Mouse (Mus musculus): ENCODE results near the gene Glrx2.

Gene Glrx2

DNA sequence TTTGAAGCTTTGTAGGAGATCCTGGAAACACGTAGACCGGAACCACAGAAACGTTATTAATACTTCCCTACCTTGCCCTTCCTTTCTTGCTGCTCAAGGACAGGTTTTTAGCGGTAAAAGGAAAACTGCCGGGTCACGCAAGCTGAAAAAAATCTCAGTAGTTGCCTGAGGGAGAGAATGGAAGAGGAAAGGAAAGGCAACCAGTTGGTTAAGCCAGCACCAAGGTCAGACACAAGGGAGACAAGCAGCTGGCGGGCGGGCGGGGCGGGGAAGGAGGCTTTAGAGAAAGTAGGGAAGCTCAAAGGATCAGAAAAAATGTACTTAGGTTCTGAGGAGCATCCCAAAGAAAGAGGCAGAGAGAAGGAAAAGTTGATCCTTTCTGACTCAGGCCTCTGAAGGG is 29.7 kb downstream of the Glrx2 start:
- DNase-seq, result no peak

- no peak for DNase-seq
Observed at GRCm38 (mm10) chr1:143762159-143762558, 46.0 kb downstream of the Glrx2 start.

DNA sequence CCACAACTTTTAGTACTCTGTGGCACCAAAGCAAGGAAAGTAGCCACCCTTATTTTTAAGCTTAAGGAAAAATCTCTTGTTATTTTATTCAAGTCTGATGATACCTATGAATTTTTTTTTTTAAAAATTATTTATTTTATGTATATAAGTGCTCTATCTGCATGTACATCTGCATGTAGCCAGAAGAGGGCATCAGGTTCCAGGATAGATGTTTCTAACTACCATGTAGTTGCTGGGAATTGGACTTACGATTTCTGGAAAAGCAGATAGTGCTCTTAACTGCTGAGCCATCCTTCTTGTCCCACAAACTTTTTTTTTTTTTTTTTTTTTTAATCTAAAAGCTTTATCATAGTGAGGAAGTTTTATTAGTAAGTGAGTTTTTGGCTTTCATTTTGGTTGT is 48.3 kb downstream of the Glrx2 start:
- no peak for DNase-seq

DNA sequence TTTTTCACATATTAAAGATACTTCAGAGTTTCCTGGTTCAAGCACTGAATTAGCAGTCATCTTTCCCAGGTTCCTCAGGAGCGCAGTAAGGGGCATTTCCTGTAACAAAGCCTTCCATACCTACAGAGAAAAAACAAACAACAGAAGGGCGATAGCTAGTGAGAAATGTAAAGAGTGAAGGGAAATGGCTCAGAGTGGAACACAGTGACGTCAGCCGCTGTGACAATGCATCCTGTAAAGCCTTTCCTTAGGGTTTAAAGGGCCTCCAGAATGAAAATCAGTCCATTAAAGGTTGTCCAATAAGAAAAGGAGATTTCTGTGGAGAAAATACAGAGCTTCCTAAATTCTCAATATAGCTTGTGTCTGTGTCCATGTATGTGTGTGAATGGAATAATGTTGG is 49.7 kb downstream of the Glrx2 start:
- DNase-seq, result no peak

- DNase-seq, result no peak
Observed at GRCm38 (mm10) chr1:143766238-143766637, 50.1 kb downstream of the Glrx2 start.

DNA sequence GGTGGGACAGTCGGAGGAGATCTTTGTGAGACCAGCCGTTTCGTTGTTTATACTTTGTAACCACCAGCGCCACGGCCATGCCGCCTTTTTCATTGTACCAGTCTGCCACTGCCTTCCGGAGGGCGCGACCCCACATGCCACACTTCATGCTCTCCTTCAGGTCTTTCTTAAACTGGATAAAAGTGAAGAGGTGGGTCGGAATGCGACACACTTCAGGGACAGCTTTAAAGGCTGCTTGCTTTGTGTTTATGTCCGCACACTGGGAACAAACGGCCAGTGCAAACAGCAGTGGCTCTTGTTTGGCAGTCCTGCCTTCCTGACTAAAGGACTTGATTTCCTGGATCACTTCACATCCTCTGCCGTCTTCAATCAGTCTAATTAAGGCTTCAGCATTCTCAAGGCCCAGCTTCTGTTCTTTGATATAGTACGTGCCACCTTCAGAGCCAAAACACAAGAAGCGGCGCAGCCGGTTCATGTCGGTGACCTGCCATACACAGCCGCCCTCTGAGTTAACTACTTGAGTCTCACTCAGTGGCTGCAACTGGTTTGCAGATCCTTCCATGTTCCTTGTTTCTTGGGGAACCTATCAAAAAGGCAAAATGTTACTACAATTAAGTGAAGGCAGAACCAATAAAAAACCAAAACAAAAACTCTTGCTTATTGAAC is 54.4 kb downstream of the Glrx2 start:
- no peak for DNase-seq

DNA sequence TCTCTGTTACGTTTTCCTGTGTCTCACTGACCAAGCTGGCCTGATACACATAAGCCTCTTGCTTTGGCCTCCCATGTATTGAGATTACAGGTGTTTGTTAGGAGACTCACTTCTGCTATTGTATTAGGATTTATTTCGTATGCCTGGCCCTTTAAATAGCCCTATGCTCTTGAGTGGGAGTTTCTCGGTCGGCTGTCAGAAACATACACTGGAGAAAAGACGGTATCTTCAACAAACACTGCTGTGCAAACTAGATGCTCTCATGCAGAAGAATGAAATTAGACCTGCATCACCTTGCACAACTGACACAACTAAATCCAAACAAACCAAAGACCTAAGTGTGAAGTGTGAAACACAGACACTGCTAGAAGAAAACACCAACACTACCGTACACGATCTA is 56.9 kb downstream of the Glrx2 start:
- DNase-seq, result no peak

DNA sequence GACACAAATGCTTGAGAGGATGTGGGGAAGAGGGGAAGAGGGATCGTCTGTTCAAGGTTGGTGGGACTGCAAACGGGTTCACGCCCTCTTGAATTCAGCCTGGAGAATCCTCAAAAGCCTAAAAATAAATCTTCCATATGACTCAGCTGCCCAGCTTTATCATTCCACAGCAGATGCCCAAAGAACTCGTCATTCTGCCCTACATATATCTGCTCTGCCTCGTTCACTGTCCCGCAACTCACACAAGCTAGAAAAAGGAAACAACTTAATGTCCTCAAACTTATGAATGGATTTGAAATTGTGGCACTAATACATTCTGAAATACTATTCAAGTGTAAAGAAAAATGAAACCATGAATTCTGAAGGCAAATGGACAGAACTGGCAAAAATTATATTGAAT is 57.8 kb downstream of the Glrx2 start:
- no peak for DNase-seq

GRCm38 (mm10) chr1:143776446-143777411 is 60.6 kb downstream of the Glrx2 start, which contains the start of the genes Trove2 and Uchl5:
Trove2 (minus strand) TSS chr1:143777068.
Uchl5 (plus strand) TSS chr1:143777272.
- DNase-seq, result peak; percentile 99

DNA sequence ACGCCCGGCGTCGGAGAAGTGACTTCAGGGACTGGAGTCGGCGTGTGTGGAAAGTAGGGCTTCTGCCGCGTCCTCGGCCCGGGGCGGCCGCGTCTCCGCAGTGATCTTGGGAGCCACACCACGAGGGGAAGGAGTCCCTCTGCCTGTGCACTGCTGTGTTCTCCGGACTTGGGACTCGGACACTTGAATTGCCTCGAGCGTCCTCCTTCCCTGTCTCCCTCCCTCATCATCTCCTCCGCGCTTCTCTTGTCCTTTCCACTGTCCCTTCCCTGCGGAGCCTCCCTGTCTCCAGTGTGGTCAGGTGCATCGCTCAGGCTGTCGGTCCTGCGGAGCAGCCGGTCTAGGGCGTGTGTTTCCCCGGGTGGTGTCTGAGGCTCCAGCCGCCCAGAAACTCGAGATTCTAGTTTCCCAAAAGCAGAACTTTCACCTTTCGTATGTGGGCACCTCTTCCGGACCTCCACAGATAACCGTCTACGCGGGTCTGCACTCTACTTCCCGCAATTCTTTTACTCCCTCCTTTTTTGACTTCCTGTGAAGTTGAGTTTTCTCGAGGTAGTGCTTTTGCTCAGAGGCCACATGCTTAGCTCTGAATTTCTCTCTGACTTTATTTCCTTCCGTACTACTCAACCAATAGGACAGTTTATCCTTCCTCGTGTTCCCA is 61.5 kb downstream of the Glrx2 start:
- DNase-seq, result no peak

DNA sequence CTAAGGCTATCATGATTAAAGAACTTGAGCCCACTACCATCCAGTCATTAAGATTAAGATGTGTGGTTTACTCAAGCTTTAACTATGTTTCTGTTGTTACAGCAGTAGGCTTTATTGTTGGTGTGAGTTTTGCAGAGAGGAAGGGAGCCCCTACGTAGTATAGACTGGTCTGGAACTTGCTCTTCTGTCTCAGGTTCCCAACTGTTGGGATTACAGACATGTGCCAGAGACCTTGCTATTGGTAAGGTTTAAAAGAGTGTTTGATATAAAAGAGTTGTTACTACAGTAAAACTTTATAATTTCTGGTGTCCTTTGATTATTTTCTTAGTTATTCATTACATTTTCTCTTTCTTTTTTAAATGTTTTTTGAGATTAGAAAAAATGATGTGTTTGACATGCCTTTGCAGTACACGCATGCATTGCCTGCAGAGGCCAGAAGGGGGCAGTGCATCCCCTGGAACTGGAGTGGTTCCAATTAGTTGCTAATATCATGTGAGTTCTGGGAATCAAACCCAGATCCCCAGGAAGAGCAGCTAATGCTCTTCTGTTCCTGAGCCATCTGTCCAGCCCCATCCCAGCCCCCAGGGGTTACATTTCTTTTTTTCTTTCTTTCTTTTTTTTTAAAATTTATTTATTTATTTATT is 72.6 kb downstream of the Glrx2 start:
- DNase-seq, result no peak
